Mouse (Mus musculus): ENCODE measurements at regions not wholly inside any gene's neighbourhood (a gene's known extent, or its start where the extent isn't known, plus 50 kb on each side); places are given as distances from the start of the nearest gene placed in this dataset.

GRCm38 (mm10) chr16:85347621-85348020 lies 174.1 kb upstream of the App start:
- Histone ChIP-seq H3K9ac (no peak overlapping the region), H3K27me3 (replicated peaks) (no peaks in the 10 kb centered on the region), H3K36me3 (no peaks in the 10 kb centered on the region), H3K4me1 (no peaks in the 10 kb centered on the region), H3K27ac (no peak overlapping the region), H3K4me2 (replicated peaks) (no peak overlapping the region), H3K9me3 (no peaks in the 10 kb centered on the region), H3K4me3 (no peak overlapping the region)
- 90% methylated on average over 4 of the region's 4 CpGs for WGBS
- no peak for ATAC-seq (ENCODE audit: low FRiP score, low read depth)

GRCm38 (mm10) chr16:85336495-85337119 lies 163.0 kb upstream of the App start:
- H3K4me2 ChIP-seq (replicated peaks) = no peak overlapping the region
- ATAC-seq (ENCODE audit: low FRiP score, low read depth) = no peak
- H3K4me1 ChIP-seq = no peaks in the 10 kb centered on the region
- H3K9ac ChIP-seq = no peak overlapping the region
- H3K27ac ChIP-seq = no peak overlapping the region
- 85% methylated on average over 4 of the region's 4 CpGs for whole genome bisulfite sequencing
- no peaks in the 10 kb centered on the region for H3K36me3 ChIP-seq
- H3K9me3 ChIP-seq = no peaks in the 10 kb centered on the region
- H3K27me3 ChIP-seq (replicated peaks) = no peaks in the 10 kb centered on the region
- no peak overlapping the region for H3K4me3 ChIP-seq

- Histone ChIP-seq H3K4me1 (no peaks in the 10 kb centered on the region), H3K9me3 (no peaks in the 10 kb centered on the region), H3K36me3 (no peaks in the 10 kb centered on the region), H3K9ac (no peak overlapping the region), H3K4me2 (replicated peaks) (no peak overlapping the region), H3K27ac (no peak overlapping the region), H3K4me3 (no peak overlapping the region), H3K27me3 (replicated peaks) (no peaks in the 10 kb centered on the region)
- WGBS = 72% methylated on average over 3 of the region's 3 CpGs
- no peak for ATAC-seq (ENCODE audit: low FRiP score, low read depth)
Measured at GRCm38 (mm10) chr16:85333543-85333942, 160.0 kb upstream of the App start.

GRCm38 (mm10) chr16:85312018-85312417 lies 138.5 kb upstream of the App start:
- Histone ChIP-seq H3K27ac (no peak overlapping the region), H3K4me1 (peaks cover 7% of the 10 kb centered on the region; the same call in 1 of the 2 replicates), H3K4me2 (replicated peaks) (no peak overlapping the region), H3K27me3 (replicated peaks) (no peaks in the 10 kb centered on the region), H3K9ac (no peak overlapping the region), H3K36me3 (no peaks in the 10 kb centered on the region), H3K4me3 (no peak overlapping the region), H3K9me3 (no peaks in the 10 kb centered on the region)
- no peak for ATAC-seq (ENCODE audit: low FRiP score, low read depth)
- 81% methylated on average over 8 of the region's 8 CpGs for WGBS

GRCm38 (mm10) chr16:85309493-85309892 lies 135.9 kb upstream of the App start:
- no peaks in the 10 kb centered on the region for H3K36me3 ChIP-seq
- no peak overlapping the region for H3K27ac ChIP-seq
- no peaks in the 10 kb centered on the region for H3K9me3 ChIP-seq
- 50% methylated on average over 3 of the region's 3 CpGs for WGBS
- no peaks in the 10 kb centered on the region for H3K27me3 ChIP-seq (replicated peaks)
- no peak overlapping the region for H3K4me2 ChIP-seq (replicated peaks)
- no peak overlapping the region for H3K4me3 ChIP-seq
- peak; percentile 70 for ATAC-seq (ENCODE audit: low FRiP score, low read depth)
- H3K9ac ChIP-seq = no peak overlapping the region
- H3K4me1 ChIP-seq = peaks cover 7% of the 10 kb centered on the region; the same call in 1 of the 2 replicates

- 31% methylated on average over 2 of the region's 2 CpGs for whole genome bisulfite sequencing
- Histone ChIP-seq H3K4me2 (replicated peaks) (no peak overlapping the region), H3K9ac (no peak overlapping the region), H3K36me3 (no peaks in the 10 kb centered on the region), H3K4me3 (no peak overlapping the region), H3K4me1 (peaks cover 7% of the 10 kb centered on the region; the same call in 1 of the 2 replicates), H3K27ac (peak overlapping the region; percentile 17; the same call in 1 of the 2 replicates), H3K27me3 (replicated peaks) (no peaks in the 10 kb centered on the region), H3K9me3 (no peaks in the 10 kb centered on the region)
- peak; percentile 69 for ATAC-seq (ENCODE audit: low FRiP score, low read depth)
Measured at GRCm38 (mm10) chr16:85308429-85308828, 134.9 kb upstream of the App start.

- Histone ChIP-seq H3K9ac (no peak overlapping the region), H3K27ac (no peak overlapping the region), H3K4me2 (replicated peaks) (peak overlapping the region; percentile 22; the same call in 1 of the 2 replicates), H3K36me3 (no peaks in the 10 kb centered on the region), H3K4me1 (peaks cover 7% of the 10 kb centered on the region; the same call in 1 of the 2 replicates), H3K27me3 (replicated peaks) (no peaks in the 10 kb centered on the region), H3K9me3 (no peaks in the 10 kb centered on the region), H3K4me3 (no peak overlapping the region)
- ATAC-seq (ENCODE audit: low FRiP score, low read depth) = peak; percentile 94
- 15% methylated on average over 7 of the region's 7 CpGs for WGBS
Measured at GRCm38 (mm10) chr16:85307940-85308339, 134.4 kb upstream of the App start.

GRCm38 (mm10) chr16:85300092-85300853 lies 126.7 kb upstream of the App start:
- Histone ChIP-seq H3K27me3 (replicated peaks) (no peaks in the 10 kb centered on the region), H3K9me3 (no peaks in the 10 kb centered on the region), H3K4me2 (replicated peaks) (no peak overlapping the region), H3K9ac (no peak overlapping the region), H3K27ac (no peak overlapping the region), H3K4me3 (no peak overlapping the region), H3K4me1 (no peaks in the 10 kb centered on the region), H3K36me3 (no peaks in the 10 kb centered on the region)
- peak; percentile 63; the same call in 1 of the 2 replicates for ATAC-seq (ENCODE audit: low FRiP score, low read depth)
- WGBS = 63% methylated on average over 13 of the region's 13 CpGs

- Histone ChIP-seq H3K27ac (no peak overlapping the region), H3K9me3 (no peaks in the 10 kb centered on the region), H3K9ac (no peak overlapping the region), H3K4me3 (no peak overlapping the region), H3K4me2 (replicated peaks) (no peak overlapping the region), H3K4me1 (no peaks in the 10 kb centered on the region), H3K27me3 (replicated peaks) (no peaks in the 10 kb centered on the region), H3K36me3 (no peaks in the 10 kb centered on the region)
- ATAC-seq (ENCODE audit: low FRiP score, low read depth) = no peak
- 73% methylated on average over 2 of the region's 2 CpGs for WGBS
Measured at GRCm38 (mm10) chr16:85298559-85298958, 125.0 kb upstream of the App start.

- no peaks in the 10 kb centered on the region for H3K27me3 ChIP-seq (replicated peaks)
- no peaks in the 10 kb centered on the region for H3K9me3 ChIP-seq
- H3K4me3 ChIP-seq = no peak overlapping the region
- H3K4me1 ChIP-seq = no peaks in the 10 kb centered on the region
- 84% methylated on average over 9 of the region's 9 CpGs for WGBS
- no peak overlapping the region for H3K4me2 ChIP-seq (replicated peaks)
- peak; percentile 41; the same call in 1 of the 2 replicates for ATAC-seq (ENCODE audit: low FRiP score, low read depth)
- H3K27ac ChIP-seq = no peak overlapping the region
- no peaks in the 10 kb centered on the region for H3K36me3 ChIP-seq
- H3K9ac ChIP-seq = no peak overlapping the region
Measured at GRCm38 (mm10) chr16:85290986-85291952, 117.7 kb upstream of the App start.

GRCm38 (mm10) chr16:85277862-85278261 lies 104.3 kb upstream of the App start:
- Histone ChIP-seq H3K9ac (no peak overlapping the region), H3K27ac (no peak overlapping the region), H3K4me1 (no peaks in the 10 kb centered on the region), H3K9me3 (no peaks in the 10 kb centered on the region), H3K4me3 (no peak overlapping the region), H3K36me3 (no peaks in the 10 kb centered on the region), H3K27me3 (replicated peaks) (no peaks in the 10 kb centered on the region), H3K4me2 (replicated peaks) (no peak overlapping the region)
- ATAC-seq (ENCODE audit: low FRiP score, low read depth) = no peak
- 68% methylated on average over 1 of the region's 1 CpGs for WGBS

- Histone ChIP-seq H3K27ac (no peak overlapping the region), H3K4me3 (no peak overlapping the region), H3K4me1 (no peaks in the 10 kb centered on the region), H3K9ac (no peak overlapping the region), H3K36me3 (no peaks in the 10 kb centered on the region), H3K9me3 (no peaks in the 10 kb centered on the region), H3K4me2 (replicated peaks) (no peak overlapping the region), H3K27me3 (replicated peaks) (no peaks in the 10 kb centered on the region)
- 82% methylated on average over 8 of the region's 8 CpGs for WGBS
- no peak for ATAC-seq (ENCODE audit: low FRiP score, low read depth)
Measured at GRCm38 (mm10) chr16:85269681-85270080, 96.1 kb upstream of the App start.

Measured in neural tube, embryonic 12.5 days (tissue).